Mouse (Mus musculus) ES-Bruce4 (cell line): ENCODE measurements around the gene Arhgap6. TPM values are rescaled to one million over a fixed set of nuclear protein-coding genes. Genes with fewer than 3 reads are reported as not detected.

ENCODE experiments used
- H3K27ac ChIP-seq: 2 replicates; pipeline ENCODE4 v1.5.1; 2012; ENCODE audit warnings: low read length, inconsistent platforms; ENCODE audit not compliant: insufficient read depth
- H3K27me3 ChIP-seq: 2 replicates; pipeline ENCODE4 v1.6.1; 2012; ENCODE audit warnings: mild to moderate bottlenecking, low read length, inconsistent platforms; ENCODE audit not compliant: control insufficient read depth, poor library complexity, insufficient read depth, severe bottlenecking
- H3K36me3 ChIP-seq: 2 replicates; pipeline ENCODE4 v1.6.1; 2012; ENCODE audit warnings: inconsistent platforms, mild to moderate bottlenecking, low read length, moderate library complexity; ENCODE audit not compliant: control insufficient read depth, poor library complexity, insufficient read depth, severe bottlenecking
- H3K4me1 ChIP-seq: one replicate; pipeline ENCODE4 v1.8.1; 2011; ENCODE audit warnings: low read length; ENCODE audit not compliant: control insufficient read depth, insufficient read depth
- H3K4me3 ChIP-seq: 2 replicates; pipeline ENCODE4 v1.5.1; 2011; ENCODE audit warnings: low read depth, mild to moderate bottlenecking, low read length
- H3K9ac ChIP-seq: 2 replicates; pipeline ENCODE4 v1.6.1; 2012; ENCODE audit warnings: low read depth, mild to moderate bottlenecking, inconsistent platforms; ENCODE audit not compliant: poor library complexity, severe bottlenecking
- H3K9me3 ChIP-seq: replicated peaks from 2 replicates; pipeline ENCODE4 v1.6.1; 2012; ENCODE audit warnings: mild to moderate bottlenecking, low read length, inconsistent platforms; ENCODE audit not compliant: control insufficient read depth, poor library complexity, insufficient read depth, severe bottlenecking
- CTCF ChIP-seq: IDR thresholded peaks from one replicate; pipeline ENCODE4 v1.8.1; 2011; ENCODE audit warnings: low read depth, low read length
- EP300 ChIP-seq: IDR thresholded peaks from 2 replicates; pipeline ENCODE4 v1.6.1; 2011; ENCODE audit warnings: low read depth, low read length; ENCODE audit not compliant: insufficient read depth
- POLR2A ChIP-seq: IDR thresholded peaks from one replicate; pipeline ENCODE4 v1.8.1; 2011; ENCODE audit warnings: low read length; ENCODE audit not compliant: insufficient read depth
- polyA plus RNA-seq: library from polyadenylated mRNA; stranded (reverse); fragments of >200 nt; gene quantifications from 2 replicates; pipeline ENCODE4 v1.2.4, GENCODE M21; 2011; ENCODE audit warnings: low read depth; ENCODE audit not compliant: missing spikeins, insufficient read depth, insufficient read length

Gene Arhgap6
- polyA plus RNA-seq, 1 experiment = 1.2 TPM

DNA sequence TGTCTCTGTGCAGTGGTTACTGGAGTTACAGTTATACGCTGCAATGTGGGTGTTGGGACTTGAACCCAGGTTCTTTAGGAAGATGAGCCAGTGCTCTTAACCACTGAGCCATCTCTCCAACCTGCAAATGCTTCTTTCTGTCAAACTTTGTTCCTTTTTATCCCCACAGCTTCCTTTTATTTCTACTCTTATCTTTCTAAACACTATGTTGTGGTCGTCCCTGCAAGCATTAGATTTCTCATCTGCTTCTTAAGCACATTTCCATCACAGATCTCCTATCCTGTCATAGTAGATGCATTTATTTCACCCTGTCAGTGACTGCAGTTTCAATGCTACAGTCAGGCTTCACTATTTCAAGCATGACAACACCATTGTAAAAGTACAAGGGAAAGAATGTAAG is 312.5 kb downstream of the Arhgap6 start:
- Histone ChIP-seq H3K27me3 (no peaks in the 10 kb centered on the region), H3K36me3 (no peaks in the 10 kb centered on the region), H3K9ac (no peak overlapping the region), H3K4me3 (no peak overlapping the region), H3K4me1 (no peaks in the 10 kb centered on the region), H3K9me3 (no peaks in the 10 kb centered on the region), H3K27ac (no peak overlapping the region)
- no peak for TF ChIP-seq EP300
- TF ChIP-seq POLR2A = no peak
- TF ChIP-seq CTCF = no peak

DNA sequence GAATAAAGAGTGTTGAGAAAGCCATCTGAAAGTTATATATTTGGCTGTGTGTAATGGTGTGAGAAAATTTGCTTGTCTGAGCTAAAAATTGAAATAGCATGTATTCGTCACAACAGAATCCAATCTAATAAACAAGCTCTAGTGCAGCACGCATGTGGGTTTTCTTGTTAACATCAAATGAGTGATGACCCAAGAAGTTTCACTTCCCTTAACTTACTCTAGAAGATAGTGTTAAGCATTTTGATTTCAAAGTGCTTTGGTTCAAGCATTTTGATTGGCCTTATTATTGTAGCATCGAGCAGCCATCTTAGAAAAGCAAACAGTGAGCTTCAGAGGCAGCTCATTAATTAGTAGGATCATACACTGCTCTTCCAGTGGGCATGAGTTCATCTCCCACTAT is 315.1 kb downstream of the Arhgap6 start:
- Histone ChIP-seq H3K4me3 (no peak overlapping the region), H3K27ac (no peak overlapping the region), H3K9ac (no peak overlapping the region), H3K36me3 (no peaks in the 10 kb centered on the region), H3K27me3 (no peaks in the 10 kb centered on the region), H3K9me3 (no peaks in the 10 kb centered on the region), H3K4me1 (no peaks in the 10 kb centered on the region)
- TF ChIP-seq EP300 = no peak
- TF ChIP-seq POLR2A = no peak

GRCm38 (mm10) chrX:169112662-169113061 is 317.8 kb downstream of the Arhgap6 start:
- no peaks in the 10 kb centered on the region for H3K27me3 ChIP-seq
- H3K27ac ChIP-seq = no peak overlapping the region
- H3K36me3 ChIP-seq = no peaks in the 10 kb centered on the region
- H3K9ac ChIP-seq = no peak overlapping the region
- TF ChIP-seq POLR2A (no peak), CTCF (no peak), EP300 (no peak)
- no peak overlapping the region for H3K4me3 ChIP-seq
- H3K4me1 ChIP-seq = no peaks in the 10 kb centered on the region
- H3K9me3 ChIP-seq = no peaks in the 10 kb centered on the region

DNA sequence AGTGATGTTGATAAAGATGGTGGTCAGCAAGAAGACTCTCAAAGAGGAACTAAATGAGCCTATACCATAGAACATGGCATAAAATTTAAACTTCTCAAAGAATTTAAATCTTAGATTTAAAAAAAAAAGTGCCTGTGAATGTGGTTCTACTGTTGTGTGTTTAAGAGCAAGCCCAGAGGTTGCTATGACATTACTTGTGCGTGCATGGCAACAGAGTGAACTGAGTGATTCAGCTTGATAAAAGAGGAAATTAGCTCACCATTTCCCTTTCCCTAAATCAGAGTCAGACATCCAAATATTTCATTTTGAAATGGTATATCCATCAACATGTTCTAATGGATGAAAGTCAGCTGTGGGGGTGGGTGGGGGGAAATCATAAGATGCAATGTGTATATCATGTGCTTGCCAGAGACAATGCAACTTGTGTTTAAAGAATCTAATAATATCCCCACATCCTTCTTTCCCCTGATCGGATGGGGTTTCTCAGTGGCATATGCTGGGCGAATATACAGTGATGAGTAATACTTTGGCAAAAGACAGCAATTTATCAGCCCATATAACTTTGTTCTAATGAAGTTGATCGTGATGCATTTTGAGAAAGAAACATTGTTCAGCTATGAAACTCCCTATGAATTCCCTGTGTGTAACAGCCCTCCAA is 328.3 kb downstream of the Arhgap6 start:
- TF ChIP-seq POLR2A (no peak), EP300 (no peak), CTCF (no peak)
- no peaks in the 10 kb centered on the region for H3K9me3 ChIP-seq
- H3K4me1 ChIP-seq = no peaks in the 10 kb centered on the region
- no peaks in the 10 kb centered on the region for H3K36me3 ChIP-seq
- H3K27ac ChIP-seq = no peak overlapping the region
- H3K27me3 ChIP-seq = no peaks in the 10 kb centered on the region
- H3K9ac ChIP-seq = no peak overlapping the region
- H3K4me3 ChIP-seq = no peak overlapping the region

DNA sequence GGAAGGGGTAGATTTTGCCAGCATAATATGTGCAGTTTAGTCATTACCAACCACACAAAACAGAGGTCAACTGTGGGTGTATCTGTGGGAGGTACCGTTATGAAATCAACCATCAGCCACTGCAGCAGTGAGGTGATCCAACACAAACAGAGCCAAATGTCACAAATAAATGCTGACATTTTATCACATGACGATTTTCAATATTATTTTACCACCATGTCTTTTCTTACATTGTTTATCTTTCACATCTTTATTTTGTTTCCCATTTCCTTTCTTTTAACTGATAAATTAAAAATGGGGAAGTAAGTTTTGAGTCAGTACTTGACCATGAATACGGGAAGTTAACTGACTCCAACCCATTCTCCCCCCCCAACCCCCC is 328.9 kb downstream of the Arhgap6 start:
- Histone ChIP-seq H3K27me3 (no peaks in the 10 kb centered on the region), H3K9ac (no peak overlapping the region), H3K4me3 (no peak overlapping the region), H3K36me3 (no peaks in the 10 kb centered on the region), H3K9me3 (no peaks in the 10 kb centered on the region), H3K4me1 (no peaks in the 10 kb centered on the region), H3K27ac (no peak overlapping the region)
- TF ChIP-seq EP300 = no peak
- no peak for TF ChIP-seq POLR2A
- no peak for TF ChIP-seq CTCF

GRCm38 (mm10) chrX:169139758-169140157 is 344.9 kb downstream of the Arhgap6 start:
- H3K27me3 ChIP-seq = no peaks in the 10 kb centered on the region

More at GRCm38 (mm10) chrX:169139758-169140157, 344.9 kb downstream of the Arhgap6 start:
- H3K9me3 ChIP-seq = no peaks in the 10 kb centered on the region
- no peak overlapping the region for H3K4me3 ChIP-seq
- TF ChIP-seq CTCF (no peak), EP300 (no peak), POLR2A (no peak)
- no peak overlapping the region for H3K9ac ChIP-seq
- no peaks in the 10 kb centered on the region for H3K36me3 ChIP-seq
- no peak overlapping the region for H3K27ac ChIP-seq
- H3K4me1 ChIP-seq = no peaks in the 10 kb centered on the region
